Mouse (Mus musculus) C2C12 (cell line): ENCODE data around the gene Fkbp15.

Source experiments
- CEBPB ChIP-seq: IDR thresholded peaks from one replicate; pipeline ENCODE4 v1.6.1; 2011; ENCODE audit warnings: low read depth, mild to moderate bottlenecking, control low read depth, moderate library complexity
- CTCF ChIP-seq: IDR thresholded peaks from one replicate; pipeline ENCODE4 v1.5.1; 2011; ENCODE audit not compliant: control insufficient read depth, insufficient read depth, insufficient read length
- MYOD1 ChIP-seq: IDR thresholded peaks from one replicate; pipeline ENCODE4 v1.6.1; 2011; ENCODE audit warnings: low read depth; ENCODE audit not compliant: control insufficient read depth, insufficient read length
- USF1 ChIP-seq: IDR thresholded peaks from one replicate; pipeline ENCODE4 v1.6.1; 2011; ENCODE audit warnings: low read depth, mild to moderate bottlenecking, control low read depth, moderate library complexity

DNA sequence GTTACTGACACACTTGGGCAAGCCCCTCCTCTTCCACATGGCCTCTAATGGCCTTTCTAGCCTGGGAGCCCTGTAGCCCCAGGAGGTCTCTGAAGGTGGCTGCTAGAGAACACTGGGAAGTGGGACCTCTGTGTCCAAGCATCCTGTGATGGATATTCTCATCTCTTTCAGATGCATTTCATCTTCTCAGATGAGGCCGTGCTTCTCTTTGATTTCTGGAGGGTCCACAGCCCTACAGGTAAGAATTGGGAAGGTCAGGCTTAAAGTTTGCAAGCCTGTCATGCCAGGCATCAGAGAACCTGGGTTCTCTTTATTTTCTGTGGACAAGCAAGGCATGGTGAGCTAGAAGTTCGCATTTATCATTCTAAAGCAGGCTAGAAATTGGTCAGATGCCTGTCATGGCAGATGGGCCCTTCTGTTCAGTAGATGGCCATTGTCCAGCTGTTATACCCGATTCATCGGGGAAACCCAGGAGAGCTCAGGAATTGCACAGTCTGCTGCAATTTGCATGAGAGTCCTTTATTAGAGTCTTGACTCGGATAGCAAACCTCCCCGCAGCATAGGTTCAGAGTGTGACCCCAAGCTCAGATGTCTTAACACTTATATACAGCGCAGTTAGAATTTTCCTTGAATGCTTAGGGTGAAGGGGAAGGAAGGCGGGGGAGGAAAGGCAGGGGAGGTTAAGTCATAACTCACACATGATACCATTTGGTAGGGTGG, 67.7 kb downstream of the Fkbp15 start:
- TF ChIP-seq CTCF (no peak), USF1 (no peak), MYOD1 (no peak), CEBPB (no peak)
